Mouse (Mus musculus) lung, postnatal 25 days (tissue): ENCODE measurements around the gene Srxn1.
"Not testable (repeated sequence)": the region's sequence is repeated elsewhere in the genome, so short reads cannot be mapped to it uniquely, and the experiment has no call there.

Experiments
- DNase-seq: peaks from one replicate; pipeline ENCODE4 v3.0.0; 2022; ENCODE audit warnings: low spot score

Gene Srxn1

DNA sequence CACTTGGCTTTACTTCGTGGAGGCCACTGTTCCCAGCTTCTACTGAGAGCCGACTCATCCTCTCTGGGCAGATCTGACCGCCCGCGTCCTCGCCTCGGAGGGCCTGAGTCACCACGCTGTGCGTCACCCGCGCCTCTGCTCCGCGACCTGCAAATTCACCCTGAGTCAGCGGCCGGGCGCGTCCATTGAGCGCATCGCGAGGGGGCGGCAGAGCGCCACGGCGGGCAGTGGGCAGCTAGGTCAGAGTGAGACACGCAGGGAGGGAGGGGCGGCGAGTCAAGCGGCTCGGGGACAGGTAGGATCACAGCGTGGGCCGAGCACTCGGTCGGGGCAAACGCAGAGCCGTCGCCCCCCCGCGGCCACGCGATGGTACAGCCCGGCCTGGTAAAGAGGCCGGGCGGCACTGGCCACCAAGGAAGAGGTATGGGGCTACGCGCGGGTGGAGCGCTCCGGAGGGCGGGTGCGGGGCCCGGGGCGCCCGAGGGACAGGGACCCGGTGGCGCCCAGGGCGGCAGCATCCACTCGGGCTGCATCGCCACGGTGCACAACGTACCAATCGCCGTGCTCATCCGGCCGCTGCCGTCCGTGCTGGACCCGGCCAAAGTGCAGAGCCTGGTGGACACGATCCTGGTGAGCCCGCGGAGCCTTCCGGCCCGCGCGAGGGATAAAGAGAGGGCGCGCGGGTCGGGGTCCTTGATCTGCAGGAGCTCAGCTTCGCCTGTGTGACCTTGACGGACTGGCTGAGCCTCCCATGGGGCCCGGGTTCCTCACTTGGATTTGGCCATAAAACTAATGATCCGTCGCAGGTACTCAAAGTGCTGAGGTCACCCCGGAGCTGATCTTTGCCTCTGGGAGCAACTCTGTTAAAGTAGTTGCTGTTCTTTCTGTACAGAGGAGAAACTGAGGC, at the start of gene Srxn1:
Srxn1 (plus strand) TSS at position 199 of the 907 bp plus-strand sequence.
- DNase-seq: peak; percentile 86

DNA sequence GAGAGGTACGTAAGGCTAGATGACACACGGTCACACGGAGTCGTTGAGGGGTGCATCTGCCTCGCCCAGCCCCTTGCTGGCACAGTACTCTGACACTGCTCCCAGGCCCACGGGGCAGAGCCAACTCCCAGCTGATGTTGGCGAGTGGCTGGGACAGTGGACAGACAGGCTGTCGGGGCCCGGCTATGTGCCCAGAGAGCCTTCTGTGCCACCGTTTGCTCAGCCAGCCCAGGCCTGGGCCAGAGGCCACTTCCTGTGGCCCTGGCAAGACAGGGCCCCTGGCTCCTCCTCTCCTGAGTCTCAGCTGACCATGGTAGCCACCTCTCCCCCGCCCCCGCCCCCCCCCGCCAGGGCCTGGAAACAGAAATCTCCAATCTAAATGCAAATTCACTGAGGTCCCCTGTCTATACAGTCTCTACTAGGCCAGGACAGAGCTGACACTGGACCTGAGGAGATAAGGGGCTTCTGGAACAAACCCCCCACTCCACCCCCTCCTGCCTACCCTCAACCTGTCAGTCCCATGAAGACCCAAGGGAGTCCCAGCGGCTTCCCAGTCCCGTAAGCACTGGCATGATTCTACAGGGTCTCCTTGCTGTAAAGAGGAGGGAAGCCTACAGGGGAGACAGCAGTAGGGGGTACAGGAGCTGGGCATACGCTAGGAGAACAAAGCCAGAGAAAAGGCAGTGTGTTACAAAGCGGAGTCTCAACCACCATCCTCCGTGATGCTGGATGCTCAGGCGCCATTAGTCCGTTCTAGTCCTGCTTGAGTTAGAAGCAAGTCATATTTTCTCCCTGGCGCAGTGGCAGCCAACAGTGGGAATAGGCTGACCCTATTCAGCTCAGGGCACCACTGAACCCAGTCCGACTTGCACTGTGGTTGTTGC, 48.7 kb upstream of the Srxn1 start:
- DNase-seq: no peak

- DNase-seq: no peak
Observed at GRCm38 (mm10) chr2:152057252-152057563, 48.1 kb upstream of the Srxn1 start.

GRCm38 (mm10) chr2:152062817-152063216, 42.5 kb upstream of the Srxn1 start:
- not testable (repeated sequence) for DNase-seq

DNA sequence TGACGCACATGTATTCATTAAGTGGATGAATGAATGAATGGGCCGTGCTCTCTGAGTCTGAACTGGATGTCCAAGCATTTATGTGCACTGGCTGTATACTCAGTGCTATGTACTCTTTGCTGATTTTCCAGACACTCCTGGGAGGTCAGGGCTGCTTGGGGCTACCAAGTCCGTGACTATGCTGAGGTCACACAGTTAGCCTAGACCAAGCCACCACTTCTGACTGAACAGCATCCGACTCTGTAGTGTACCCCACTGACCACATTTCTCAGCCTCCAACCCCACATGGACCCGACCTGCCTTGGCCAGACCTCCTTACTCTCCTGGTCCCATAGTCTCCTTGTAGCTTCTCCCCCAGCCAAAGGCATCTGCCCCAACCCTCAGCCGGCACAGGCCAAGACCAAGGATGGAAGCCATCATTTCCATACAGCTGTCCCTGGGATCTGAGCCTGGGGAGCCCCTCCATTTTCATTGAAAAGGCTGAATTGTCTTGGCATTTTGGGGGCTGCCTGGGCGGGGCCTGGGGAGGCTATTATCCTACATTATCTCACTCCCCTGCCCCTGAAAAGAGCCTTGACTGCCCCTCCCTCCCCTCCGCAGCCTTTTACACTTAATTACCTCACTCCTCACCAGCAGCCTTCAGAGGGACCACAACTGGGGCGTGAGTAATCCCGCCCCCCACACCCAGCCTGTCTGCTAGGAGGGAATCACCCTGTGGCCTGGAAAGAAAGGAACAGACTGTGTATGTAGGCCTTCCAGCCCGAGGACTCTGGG, 36.5 kb upstream of the Srxn1 start:
- no peak for DNase-seq

DNA sequence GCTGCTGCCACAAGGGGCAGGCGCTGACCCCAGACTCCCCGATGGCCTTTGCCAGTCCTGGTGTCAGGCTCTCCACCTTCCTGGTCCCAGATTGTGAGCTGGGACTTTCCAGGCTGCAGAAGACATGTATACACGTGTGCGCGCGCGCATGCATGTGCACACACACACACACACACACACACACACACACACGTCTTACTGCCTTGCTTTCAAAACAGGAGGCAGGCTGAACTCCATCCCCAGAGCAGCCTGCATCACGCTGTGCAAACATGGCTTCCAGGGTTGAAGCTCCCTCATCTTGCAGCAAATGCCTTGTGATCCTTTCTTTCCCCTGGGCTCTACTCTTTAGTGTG, 35.9 kb upstream of the Srxn1 start:
- no peak for DNase-seq

GRCm38 (mm10) chr2:152069941-152070340, 35.4 kb upstream of the Srxn1 start:
- no peak for DNase-seq

- DNase-seq: no peak
Observed at GRCm38 (mm10) chr2:152074521-152074920, 30.8 kb upstream of the Srxn1 start.

DNA sequence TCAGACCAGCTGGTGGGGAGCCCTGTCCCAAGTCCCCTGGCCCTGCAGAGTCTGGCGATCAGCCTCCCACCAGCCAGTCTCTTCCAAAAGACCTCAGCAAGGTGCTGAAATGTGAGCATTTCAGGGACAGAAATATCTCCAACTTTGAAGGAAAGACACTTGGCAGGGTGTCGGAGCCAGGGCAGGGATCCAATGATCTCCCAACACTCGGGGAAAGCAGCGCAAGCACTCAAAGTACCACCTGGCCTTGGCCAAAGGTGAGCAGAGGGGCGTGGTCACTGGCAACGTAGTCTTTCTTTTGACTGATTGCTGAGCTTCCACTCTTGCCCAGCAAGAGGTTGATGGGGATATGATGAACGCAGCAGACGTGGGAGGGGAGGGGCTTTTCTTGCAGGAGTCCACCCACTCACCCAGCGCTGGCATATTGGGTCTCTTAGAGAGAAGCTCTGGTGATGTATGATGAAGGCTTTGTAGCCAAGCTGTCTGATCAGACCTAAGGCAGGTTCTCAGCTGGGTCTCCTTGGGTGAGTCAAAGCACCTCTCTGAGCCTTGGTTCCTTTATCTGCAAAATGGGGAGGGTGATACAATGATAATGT, 29.9 kb upstream of the Srxn1 start:
- no peak for DNase-seq

DNA sequence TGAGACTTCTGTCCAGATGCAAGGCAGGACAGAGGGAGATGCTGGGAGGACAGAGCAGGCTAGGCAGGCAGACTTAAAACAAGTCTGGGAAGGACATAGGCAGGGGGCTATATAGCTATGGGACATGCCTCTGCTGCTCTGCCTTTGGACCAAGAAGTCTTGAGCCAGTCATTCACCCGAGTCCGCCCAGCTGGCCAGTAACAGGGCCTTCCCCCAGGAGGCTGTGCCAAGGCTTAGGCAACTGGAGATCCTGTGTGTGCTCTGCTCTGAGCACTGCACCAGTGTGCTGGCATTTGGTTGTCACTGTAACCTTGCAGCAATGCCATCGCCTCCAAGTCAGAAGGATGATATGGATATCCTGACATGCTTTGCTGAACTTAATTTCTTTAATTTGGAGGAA, 28.0 kb upstream of the Srxn1 start:
- no peak for DNase-seq

GRCm38 (mm10) chr2:152080685-152081541, 24.4 kb upstream of the Srxn1 start, which contains the start of gene Scrt2:
Gene Scrt2, plus strand, starts transcription at chr2:152081529.
- no peak for DNase-seq

- peak; percentile 61 for DNase-seq
Observed at GRCm38 (mm10) chr2:152081641-152082448, 23.5 kb upstream of the Srxn1 start.

DNA sequence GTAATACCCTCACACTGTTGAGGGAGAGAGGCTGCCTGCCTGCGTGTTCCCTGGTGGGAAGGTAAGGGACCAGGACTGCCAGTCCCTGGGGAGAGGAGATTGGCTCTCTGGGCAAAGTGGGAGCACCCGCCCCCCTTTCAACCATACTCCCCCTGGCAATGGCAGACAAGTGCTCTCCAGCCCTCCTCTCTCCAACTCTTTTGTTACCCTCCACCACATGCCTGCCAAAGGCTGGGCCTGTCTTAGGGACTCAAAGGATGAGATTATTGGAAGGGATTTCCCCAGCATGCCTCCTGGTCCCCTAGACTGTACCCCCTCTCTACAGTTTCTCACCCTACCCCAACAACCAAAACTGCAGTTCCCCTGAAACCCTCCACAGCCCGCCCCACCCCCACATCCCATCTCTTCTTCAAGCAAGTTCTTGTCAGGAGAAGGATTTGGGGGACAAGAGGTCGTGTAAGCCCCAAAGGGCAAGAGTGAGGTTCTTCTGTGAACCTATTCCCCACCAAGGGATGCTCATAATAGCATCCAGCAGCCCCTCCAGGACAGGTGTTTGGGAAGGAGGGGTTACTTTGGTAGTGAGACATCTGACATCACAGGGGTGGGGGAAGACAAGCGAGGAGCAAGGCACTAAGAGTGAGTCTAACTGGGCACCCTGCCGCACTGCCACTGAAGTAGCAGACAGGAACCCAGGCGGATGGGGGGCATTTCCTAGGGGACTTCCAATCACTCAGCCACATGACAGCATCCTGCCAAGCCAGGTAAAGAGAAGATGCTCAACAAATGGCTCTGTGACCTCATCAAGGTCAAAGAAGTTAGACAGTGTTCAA, 22.6 kb upstream of the Srxn1 start:
- DNase-seq: no peak

GRCm38 (mm10) chr2:152083411-152083810, 21.9 kb upstream of the Srxn1 start:
- DNase-seq: no peak

DNA sequence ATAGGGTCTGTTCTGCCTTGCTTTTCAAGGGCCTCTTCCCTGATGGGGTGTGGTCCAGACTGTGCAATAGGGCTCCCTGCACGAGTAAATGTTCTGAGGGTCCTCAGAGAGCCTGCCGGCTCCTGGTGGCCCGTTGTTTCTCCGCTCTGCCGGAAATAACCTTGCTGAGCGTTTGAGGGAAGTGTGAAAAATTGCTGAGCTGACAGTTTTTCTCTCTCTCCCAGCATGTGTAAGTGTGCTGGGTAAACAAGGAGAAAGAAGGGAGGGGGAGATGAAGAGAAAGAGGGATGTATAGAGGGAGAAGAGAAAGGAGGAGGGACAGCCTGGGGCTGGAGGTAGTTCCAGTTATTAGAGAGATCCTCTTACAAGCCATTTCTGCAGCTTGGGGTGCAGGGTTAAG, 21.0 kb upstream of the Srxn1 start:
- DNase-seq: no peak

- DNase-seq: no peak
Observed at GRCm38 (mm10) chr2:152085414-152085813, 19.9 kb upstream of the Srxn1 start.

GRCm38 (mm10) chr2:152086451-152086850, 18.9 kb upstream of the Srxn1 start:
- DNase-seq: no peak

- DNase-seq: no peak
Observed at GRCm38 (mm10) chr2:152087111-152087510, 18.2 kb upstream of the Srxn1 start.

DNA sequence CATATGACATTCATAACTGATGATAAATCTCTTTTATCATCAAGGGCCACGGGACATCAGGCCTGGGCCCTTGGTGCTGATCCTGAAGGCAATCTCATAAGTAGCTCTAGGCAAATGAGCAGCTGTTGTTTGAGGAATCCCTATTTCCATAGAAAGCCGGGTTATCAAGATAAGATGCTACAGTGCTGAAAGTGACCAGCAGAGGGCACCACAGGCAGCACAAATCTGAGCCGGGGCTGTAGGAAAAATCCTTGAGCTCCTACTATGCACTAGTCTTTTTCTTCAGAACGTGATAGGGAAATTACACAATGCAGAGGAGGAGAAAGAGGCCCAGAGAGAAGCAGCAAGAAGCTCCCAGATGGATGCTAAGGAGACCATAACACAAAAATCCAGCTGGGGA, 16.2 kb upstream of the Srxn1 start:
- peak; percentile 30 for DNase-seq
